Mouse (Mus musculus) CD4-positive naive resting alpha-beta T cell, adult 76 days (primary cell): ENCODE data around the gene Eif2s3x. TPM values are rescaled to one million over a fixed set of nuclear protein-coding genes. Genes with fewer than 3 reads are reported as not detected.

ENCODE experiments used
- total RNA-seq: library from RNA; stranded (reverse); gene quantifications from one replicate; pipeline ENCODE4 v1.2.4, GENCODE M21; 2023

Eif2s3x gene
- 108 TPM for total RNA-seq

DNA sequence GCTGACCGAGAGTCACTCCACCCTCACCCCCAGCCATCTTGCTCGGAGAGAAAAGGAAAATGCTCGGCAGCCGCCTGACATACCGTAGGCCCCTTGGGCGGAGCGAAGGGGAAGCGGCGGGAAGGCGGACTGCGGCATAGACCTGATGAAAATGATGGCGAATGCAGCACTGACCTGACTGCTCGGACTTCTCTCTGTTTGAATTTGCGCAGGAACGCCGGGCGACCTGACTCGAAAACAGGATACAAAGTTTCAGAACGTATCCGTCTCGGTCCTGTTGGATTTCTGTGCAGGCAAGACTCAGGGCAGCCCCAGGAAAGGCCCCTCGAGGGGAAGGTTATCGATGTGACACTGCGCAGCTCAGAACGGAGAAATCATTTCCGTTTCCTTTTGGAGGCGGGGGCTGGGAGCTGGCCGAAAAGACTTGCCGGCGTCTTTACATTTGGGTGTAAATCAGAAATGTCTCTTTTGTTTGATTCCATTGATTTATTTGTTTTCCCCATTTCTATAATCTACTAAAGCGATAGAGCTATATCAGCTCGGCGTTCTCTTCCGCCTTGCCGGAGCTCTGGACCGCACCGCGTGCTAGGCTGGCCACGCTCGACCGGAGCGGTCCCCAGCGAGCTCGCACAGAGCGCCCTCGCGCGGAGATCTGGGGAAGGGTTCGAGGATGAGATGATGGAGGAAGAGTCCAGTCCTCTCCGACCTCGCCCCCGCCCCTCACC, at the start of gene Eif2s3x:
Eif2s3x (minus strand) TSS at position 266 of the 725 bp plus-strand sequence.

GRCm38 (mm10) chrX:94234532-94235189, 22.0 kb upstream of the Eif2s3x start, which contains the start of gene Klhl15:
Gene Klhl15 (plus strand): TSS chrX:94234599.

Other genes with a start within 250 kb of the Eif2s3x start
- gene AU015836, start 244.2 kb downstream of the Eif2s3x start, total RNA-seq, result not detected
- 58.3 TPM for gene Zfx, start 89.2 kb downstream of the Eif2s3x start, total RNA-seq
- gene Klhl15, start 21.7 kb upstream of the Eif2s3x start, total RNA-seq, result 20.6 TPM
- not detected for gene Fam90a1b, start 153.9 kb upstream of the Eif2s3x start, total RNA-seq
- gene Apoo, start 154.3 kb upstream of the Eif2s3x start, total RNA-seq, result 6.7 TPM